Mouse (Mus musculus) testis, postnatal 14 days (tissue): ENCODE results near the gene Dab1.

ENCODE experiments used
- DNase-seq: peaks from one replicate; pipeline ENCODE4 v3.0.0; 2021; ENCODE audit warnings: low spot score

The Dab1 gene

DNA sequence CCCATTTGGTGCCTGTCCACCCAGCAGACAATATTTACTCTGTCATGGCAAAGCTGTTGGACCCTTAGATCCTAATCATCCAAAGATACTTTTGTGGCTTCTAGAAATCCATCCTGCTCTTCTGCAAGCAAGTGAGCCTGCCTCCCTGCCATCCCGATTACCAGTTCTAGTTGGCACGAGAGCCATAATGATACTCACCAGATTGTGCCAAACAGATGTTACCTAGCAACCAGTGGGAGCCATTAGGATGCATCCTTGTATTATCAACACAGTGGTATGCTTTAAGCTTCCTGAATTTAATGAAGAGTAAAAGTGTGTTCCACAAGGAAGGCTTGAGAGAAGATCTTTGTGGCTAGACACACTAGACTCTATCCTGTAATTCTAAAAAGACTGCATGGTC lies 355.8 kb downstream of the Dab1 start:
- no peak for DNase-seq

DNA sequence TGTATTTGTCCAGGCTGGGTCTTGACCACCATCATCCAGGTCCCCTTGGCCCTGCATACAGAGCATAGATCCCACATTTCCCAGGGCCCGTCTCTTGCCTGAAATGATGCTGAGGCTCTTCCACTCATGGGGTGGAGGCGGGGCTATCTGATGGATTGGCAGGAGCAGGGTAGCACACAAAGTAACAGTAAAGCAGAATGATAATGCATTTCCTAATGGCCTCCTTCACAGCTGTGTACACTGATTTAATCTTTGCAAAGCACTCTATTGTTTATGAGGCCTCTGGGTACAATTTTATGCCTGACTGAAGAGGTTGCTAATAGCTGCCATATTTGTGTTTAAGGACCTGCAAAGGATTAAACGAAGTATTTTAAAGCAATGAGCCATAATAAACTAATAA lies 374.7 kb downstream of the Dab1 start:
- DNase-seq, result no peak

DNA sequence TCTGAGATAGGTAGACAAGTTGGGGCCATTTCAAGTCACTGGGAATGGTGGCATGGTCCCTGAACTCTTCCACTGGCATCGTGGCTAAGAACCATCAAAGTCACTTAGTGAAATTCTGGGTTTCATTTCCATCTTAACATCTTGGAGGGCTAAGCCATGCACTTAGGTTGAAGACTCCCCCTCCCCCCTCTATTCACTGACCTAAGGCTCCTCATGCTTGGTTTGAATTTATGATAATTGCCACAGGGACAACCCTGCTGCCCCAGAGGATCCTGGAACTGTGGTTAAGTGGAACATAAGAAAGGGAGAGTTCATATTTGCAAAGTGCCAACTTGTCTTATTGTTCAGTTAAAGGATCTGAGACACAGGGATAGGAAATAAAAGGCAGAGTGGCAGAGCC lies 375.2 kb downstream of the Dab1 start:
- no peak for DNase-seq

DNA sequence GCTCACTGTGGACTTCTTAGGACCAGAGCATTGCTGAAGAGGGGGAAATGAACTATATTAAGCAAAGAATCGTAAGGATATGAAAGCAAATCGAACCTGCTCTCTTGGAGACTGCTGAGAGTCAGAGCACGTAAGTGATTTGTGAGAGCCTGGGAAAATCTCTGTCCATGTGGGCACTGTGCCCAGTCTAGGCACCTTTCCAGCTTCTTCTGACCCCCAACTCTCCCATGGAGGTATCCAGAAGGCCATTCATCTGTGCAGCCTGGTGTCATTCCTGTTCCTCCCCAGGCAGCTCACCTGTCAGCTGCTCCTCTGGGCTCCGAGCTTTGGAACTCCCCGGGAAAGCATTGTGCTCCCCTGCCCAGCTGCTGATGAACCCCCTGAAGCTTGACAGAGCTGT lies 389.2 kb downstream of the Dab1 start:
- no peak for DNase-seq

DNA sequence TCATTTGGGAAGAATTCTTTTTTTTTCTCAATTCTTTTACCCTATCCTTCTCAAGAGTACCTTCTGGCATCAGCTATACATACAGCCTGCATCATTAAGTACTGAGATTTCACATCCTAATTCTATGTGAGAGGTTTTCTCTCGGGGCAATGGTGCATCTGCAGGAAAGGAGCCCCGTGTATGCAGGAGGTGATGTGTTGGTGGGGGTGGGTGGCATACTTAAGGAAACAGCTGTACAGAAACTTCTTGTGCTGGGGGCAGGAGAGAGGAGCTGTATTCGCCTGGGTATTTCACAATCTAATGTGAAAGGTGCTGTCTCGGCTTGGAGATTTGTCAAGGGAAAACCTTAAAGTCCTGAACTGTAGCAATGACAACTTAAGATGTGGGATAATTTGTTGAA lies 392.5 kb downstream of the Dab1 start:
- no peak for DNase-seq

DNA sequence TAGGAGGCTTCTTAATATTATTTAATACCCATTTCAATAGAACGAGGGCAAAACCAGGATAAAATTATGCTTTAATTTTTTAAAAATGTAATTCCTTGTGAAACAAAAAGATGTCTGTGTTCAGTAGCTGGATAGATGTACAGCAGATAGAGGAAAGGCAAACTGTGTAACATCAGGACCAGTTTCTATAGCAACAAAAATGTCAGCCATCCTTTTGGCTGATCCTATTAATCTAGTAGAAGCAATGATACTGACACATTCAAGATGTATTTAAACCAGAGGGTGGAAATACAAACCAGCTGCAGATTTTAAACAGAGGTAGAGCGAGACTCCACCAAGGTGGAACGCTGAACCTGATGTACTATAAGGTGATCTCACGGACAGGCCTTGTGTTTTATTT lies 393.0 kb downstream of the Dab1 start:
- DNase-seq, result no peak

DNA sequence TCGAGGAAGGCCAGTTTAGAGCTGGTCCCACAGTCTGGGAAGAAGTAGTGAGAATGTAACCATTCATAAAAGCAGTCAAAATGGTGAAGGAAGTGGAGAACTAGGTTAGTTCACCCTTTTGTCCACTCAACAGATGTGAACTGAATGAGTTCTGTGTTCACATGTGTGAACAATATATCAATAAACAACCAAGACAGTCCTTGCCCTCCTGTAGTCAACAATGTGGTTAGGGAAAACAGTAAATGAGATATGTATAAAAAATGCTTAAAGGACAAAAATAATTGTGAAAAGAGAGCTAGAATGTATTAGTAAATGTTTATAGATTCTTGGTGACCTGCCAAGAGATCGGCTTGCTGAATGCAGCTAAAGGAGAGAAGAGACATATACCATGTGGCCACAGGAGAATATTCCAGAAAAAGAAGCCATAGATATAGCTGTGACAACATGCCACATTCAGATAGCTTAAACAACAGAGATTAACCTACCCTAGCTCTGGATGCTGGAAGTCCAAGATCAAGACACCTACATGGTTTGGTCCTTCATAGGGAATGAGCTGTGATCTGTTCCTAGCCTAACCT lies 406.0 kb downstream of the Dab1 start:
- DNase-seq, result no peak

DNA sequence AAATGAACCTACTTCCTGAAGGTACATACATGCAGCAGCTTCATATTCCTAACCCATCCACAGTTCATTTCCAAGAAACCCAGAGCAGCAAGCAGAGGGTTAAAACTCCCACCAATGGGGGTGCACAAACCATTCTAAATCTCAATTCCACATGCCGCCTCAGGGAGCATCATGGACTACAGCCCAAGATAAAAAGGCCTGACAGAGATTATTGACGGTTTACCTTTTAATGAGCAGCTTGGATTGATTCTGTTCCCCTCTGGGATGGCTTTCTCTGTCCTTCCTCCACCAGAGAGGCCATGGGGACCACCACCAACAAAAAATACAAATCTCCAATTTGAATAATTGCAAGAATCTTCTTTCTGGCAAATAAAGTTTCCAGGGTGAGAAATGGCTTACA lies 407.7 kb downstream of the Dab1 start:
- no peak for DNase-seq

DNA sequence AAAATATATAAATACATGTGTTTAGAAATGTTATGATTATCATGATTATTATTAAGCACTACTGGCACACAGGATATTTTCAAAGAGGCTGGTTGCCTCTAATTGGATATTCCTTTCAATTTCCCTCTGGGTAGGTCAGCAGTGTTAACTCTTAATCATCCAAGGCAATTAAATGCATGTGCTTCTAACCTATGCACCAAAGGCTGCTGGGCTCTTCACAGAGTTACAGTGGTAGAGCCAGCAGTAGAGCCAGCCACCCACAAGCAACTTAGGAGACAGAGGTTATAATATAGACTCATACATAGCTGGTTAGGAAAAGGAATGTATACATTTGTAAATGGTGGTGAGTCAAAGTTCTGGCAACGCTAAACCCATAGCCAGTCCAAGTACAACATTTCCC lies 408.1 kb downstream of the Dab1 start:
- no peak for DNase-seq

DNA sequence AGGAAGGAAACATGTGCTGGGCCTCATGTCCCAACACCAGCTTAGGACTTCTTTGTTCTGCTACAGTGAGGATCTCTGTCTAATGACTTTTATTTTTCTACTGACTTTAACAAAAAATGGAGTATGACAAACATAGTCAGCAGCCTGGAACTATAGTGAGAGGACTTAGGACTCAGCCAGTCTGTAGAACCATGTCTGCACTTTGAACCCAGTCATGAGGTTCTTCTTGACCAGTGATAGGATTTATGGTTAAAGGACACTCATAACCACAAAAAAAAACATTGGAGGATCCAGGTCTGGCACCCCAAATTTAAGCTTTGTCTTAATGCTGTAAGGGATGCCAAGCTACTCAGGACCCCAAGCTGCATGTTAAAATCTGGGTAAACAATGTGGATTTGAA lies 416.9 kb downstream of the Dab1 start:
- DNase-seq, result no peak

DNA sequence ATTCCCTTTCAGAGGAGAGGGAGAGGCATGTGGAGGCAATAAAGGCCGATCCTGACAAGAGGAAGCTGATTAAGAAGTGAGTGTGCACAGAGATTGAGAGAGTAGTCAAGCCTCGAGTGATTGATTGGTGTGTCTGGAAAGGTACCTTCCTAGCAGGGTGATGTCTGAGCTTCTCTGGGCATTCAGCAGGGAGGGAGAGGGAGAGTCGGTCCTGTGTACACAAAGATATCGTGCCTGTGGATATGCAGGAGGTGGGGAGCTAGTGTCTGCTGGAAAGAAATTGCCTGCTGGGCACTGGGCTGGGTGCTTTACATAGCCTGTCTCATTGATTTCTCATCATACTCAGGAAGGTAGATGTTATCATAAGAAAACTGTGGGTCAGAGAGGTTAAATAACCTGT lies 420.4 kb downstream of the Dab1 start:
- no peak for DNase-seq

DNA sequence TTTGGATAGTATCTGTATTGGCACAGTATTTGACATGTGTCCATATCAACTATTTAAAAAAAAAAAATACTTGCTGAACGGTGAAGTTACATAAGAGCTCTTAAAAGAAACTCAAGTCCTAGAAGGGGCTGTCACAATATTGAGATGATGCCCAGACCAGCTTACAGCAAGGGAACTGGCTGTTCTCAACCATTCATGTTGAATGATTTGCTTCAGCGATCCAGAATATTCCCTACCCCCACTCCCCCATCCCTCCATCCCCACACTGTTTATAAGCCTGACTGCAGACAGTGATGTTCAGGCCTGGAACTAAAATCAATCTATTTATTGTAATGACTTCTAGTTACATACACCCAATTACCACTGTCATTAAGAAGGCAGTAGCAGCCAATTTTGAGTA lies 424.3 kb downstream of the Dab1 start:
- no peak for DNase-seq

DNA sequence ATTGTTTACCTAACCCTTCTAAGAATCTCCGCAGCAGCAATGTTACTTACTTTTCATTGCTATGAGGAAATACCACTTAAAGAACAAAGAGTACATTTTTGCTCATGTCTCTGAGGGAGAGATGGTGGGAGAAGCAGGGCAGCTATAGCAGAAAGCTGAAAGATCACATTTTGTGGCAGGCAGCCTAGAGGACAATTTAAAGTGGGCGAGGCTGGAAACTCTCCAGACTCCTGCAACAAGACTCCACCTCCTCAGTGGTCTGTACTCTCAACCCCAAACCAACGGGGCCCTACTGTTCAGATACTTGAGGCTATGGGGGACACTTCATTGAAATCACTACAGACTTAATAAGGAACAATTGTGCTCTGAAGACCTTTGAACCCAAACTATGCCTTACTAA lies 425.5 kb downstream of the Dab1 start:
- DNase-seq, result no peak

DNA sequence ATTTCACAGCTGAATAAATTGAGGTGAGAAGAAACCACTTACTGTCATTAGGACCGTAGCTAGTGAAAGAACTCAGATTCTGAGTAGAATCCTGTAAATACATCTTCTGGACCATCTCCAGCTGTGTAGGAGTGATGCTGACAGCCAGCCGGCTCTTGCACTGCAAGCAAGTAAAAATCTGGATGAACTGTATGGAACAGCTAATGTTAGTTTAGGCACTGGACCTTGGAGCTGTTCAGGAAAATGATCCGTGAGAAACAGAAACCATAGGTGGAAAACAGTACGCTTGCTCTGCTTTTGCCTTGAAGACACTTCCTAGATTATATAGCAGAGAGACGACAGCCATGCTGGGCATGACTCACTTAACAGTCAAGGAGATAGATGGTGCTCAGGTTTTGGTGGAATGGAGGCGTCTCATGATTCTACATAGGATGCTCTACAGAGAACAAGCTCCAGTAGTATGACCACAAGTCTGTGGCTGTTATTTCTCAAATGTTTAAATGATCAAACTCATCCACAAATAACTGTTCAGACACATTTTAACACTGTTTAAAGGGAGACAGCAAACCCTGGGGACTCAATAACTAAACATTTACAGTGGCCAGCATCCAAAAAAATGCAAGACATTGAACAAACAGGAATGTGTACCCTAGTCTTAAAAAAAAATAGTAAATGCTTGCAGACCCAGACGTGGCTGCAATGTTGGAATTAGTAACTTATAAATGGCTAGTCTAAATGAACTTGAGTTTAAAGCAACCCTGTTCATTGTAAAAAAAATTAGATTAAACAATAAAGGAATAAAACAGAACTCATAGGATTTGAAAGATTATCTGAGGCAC lies 429.0 kb downstream of the Dab1 start:
- no peak for DNase-seq

DNA sequence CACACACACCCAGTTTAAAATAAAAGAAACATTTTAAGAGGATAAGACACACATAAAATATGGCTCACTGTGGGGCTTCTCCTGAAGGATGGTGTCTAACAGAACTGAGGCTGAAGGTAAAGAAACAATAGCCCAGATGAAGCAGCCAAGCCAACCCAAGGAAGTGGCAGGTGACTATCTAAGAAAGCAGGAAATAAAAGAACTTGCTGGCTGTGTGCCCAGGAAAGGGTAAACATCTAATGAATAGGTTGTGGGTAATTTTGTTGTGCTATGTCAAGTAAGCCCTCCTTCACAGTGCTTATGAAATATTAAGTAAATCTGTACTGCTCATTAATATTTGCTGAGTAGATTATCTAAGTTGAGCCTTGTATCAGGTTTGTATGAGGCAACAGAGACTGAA lies 438.0 kb downstream of the Dab1 start:
- DNase-seq, result no peak

DNA sequence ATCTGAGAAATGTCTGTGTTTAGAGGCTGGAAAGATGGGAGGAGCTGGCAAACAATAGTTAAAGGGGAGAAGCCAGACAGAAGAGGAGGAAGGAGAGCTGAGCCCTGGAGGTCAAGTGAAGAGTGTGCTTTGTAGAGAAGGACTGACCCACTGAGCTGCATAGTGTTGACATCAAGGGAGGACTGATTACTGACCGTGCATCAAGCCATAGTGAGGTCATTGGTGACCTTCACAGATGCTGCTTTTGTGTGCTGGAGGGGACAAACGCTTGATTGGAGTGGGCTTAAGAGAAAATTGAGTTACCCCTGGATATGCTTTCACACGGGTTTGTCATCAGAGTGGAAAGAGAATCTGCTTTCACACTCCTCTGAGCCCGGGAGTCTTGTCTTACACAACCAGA lies 440.4 kb downstream of the Dab1 start:
- DNase-seq, result no peak

DNA sequence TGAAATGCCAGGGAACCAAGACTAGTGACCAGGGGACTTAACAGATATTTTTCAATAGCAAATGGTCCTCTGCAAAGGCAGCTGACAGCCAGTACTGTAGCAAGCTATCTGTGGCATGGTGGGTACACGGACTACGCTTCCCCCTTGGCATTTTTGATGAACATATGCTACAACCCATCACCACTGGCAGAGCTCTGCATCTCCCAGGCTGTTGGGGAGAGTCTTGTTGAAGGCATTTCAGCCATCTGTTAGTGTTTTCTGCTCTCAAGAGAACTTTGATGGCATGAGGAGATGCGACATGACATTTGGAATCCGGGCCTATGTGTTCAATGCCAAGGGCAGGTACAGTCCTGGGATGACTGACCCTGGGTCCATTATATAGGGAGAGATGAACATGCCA lies 443.2 kb downstream of the Dab1 start:
- DNase-seq, result no peak

DNA sequence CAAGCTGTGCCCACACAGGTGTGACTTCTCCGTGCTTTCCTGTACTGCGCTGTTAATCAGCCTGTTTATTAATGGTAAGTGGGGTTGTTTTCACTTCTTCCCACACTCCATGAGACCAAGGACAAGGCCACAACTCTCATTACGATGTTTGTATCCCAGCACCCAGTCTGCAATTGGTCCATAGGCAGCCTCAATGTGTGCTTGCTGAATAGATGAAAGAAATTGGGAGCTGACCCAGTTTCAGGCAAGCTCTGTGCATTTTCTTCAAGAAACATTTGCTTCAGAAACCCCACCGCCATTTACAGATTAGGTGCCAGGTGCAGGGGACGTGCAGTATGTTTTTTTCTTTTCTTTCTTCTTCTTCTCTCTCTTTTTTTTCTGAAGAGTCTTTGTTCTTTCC lies 447.7 kb downstream of the Dab1 start:
- DNase-seq, result no peak

DNA sequence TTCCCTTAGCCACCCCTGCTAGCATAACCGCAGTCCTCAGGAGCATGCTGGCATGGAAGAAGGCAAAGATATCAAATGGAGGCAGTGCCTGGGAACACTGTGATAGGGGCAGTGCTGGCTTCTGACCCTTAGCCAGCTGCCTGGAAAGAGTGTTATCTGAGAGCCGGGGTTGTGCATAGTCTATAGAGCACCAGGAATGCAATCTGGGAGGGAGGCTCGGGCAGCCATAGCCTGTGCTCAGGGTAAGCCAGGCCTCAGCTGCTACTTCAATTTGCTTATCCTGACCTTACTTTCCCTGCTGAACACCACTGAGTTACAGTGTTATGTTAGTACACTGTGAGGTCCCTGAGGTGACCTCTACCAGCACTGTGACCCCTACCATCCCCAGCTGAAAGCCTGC lies 448.6 kb downstream of the Dab1 start:
- DNase-seq, result no peak

DNA sequence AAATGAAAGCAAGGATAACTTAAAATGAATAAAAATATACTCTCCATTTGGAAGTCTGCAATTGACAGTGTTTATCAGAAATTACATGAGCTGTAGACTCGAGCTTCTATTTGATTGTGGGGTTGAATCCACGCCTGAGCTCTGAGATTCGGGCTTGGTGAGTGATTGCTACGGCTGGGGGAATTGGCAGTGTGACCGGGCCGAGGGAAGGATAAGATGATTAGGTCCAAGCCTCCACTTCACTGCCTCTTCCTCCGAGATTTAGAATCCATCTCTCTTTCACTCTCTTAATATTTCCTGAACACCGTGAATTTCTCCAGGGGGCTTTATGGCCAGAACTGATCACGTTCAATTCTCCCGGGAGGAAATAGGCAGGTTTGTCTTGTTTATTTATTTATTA lies 452.1 kb downstream of the Dab1 start:
- no peak for DNase-seq

DNA sequence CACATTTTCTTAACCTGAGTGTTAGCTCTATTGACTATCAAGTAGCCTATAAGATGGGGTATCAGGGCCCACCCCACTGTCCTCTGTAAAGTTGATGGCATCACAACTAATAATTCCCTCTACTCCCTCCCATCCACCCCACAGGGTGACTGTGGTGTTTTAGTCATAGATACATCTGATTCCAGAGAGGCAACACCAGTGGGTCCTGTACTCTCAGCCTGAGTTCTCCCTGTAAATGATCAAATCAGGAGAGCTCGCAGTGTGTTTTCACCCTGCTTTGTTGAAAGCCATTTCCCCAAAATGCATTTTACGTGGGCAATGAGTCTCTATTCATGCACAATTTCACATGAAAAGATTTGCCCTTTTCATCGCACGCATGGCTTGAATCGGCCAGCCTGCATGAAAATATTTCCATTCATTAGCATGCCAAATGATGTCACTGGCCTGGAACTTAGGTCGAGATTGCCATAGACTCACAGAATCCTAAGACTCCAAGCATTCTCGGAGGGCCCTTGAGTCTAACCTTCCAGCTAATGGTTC lies 454.8 kb downstream of the Dab1 start:
- no peak for DNase-seq

DNA sequence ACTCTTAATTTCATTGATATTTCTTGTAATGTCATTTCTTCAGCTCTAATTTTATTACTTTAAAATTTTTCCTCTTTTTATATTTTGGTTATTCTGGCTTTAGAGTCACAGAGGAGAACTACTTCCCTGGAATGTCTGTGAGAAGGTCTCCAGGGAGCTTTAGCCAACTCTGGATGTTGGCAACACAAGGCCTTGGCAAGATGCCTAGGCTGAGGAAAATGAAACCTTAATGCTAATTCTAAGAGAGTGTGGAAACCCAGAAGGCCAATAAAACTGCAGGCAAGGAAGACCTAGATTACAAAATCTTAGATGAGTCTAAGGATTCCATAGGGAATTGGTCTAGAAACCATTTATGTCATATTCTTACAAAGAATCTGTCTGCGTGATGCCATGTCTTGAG lies 458.6 kb downstream of the Dab1 start:
- no peak for DNase-seq

DNA sequence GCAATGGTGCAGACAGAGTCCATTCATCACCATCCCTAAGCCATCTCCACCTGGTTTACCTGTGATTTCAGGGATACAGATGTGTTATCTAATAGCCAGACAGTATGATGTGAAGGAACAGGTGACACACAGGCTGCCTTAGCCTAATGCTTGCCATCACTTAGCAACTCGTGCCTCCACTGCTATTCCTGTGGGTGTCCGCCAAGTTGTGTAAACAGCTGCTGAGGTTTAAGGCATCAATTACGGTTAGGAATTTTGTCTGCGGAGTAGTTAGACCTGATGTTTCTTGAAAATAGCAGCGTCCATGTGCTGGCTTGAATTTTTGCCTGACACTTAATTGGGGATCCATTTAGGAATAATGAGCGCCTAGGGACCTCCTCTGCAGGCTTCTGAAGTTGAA lies 487.1 kb downstream of the Dab1 start:
- no peak for DNase-seq

DNA sequence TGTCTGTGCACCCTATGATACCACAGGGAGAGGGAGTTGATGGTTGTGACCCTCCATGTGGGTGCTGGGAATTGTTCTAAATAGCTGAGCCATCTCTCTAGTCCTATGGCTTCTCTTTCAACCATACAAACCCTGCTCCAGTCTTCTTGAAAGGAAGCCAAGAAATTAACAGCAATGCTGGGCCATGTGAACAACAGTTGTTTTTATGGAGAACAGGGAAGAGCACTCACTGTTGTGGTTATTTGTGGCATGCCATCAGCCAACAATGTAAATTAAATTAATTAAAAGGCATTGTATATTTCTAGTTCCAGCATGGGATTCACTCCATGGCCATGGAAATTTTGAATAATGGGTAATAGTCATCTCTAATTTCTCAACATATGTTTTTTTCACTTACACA lies 492.5 kb downstream of the Dab1 start:
- no peak for DNase-seq
